Mouse (Mus musculus) embryonic facial prominence, embryonic 11.5 days (tissue): ENCODE measurements around the gene Hnrnpa3. TPM values are rescaled to one million over a fixed set of nuclear protein-coding genes. Genes with fewer than 3 reads are reported as not detected.
"Not testable (repeated sequence)": the region's sequence is repeated elsewhere in the genome, so short reads cannot be mapped to it uniquely, and the experiment has no call there.

Source experiments
- ATAC-seq: fragments of 200-750 bp; cut with Nextera tagmentation; replicated peaks from 2 replicates; pipeline ENCODE4 v1.8.0; 2017; ENCODE audit warnings: low read depth; ENCODE audit not compliant: insufficient number of reproducible peaks, low FRiP score, low TSS enrichment
- DNase-seq: peaks from one replicate; pipeline ENCODE4 v3.0.0-alpha.2; 2015; ENCODE audit warnings: low spot score
- H3K27ac ChIP-seq: fragments of 300-500 bp; sonication (generic); replicated peaks from 2 replicates; pipeline ENCODE4 v1.5.1; 2014; ENCODE audit warnings: mild to moderate bottlenecking, low read depth, low read length, control low read depth
- H3K27me3 ChIP-seq: fragments of 300-500 bp; sonication (generic); 2 replicates; pipeline ENCODE4 v1.6.1; 2014; ENCODE audit warnings: mild to moderate bottlenecking, low read length, moderate library complexity, mixed read lengths; ENCODE audit not compliant: control insufficient read depth, insufficient read depth
- H3K36me3 ChIP-seq: fragments of 300-500 bp; sonication (generic); replicated peaks from 2 replicates; pipeline ENCODE4 v1.6.1; 2014; ENCODE audit warnings: low read depth, mild to moderate bottlenecking, low read length, moderate library complexity, mixed read lengths; ENCODE audit not compliant: control insufficient read depth, insufficient read depth
- H3K4me1 ChIP-seq: fragments of 300-500 bp; sonication (generic); 2 replicates; pipeline ENCODE4 v1.6.1; 2014; ENCODE audit warnings: low read length, mixed read lengths; ENCODE audit not compliant: control insufficient read depth, insufficient read depth
- H3K4me2 ChIP-seq: fragments of 300-500 bp; sonication (generic); 2 replicates; pipeline ENCODE4 v1.6.1; 2014; ENCODE audit warnings: low read depth, mild to moderate bottlenecking, control low read depth, low read length, moderate library complexity
- H3K4me3 ChIP-seq: fragments of 300-500 bp; sonication (generic); 2 replicates; pipeline ENCODE4 v1.5.1; 2014; ENCODE audit warnings: low read depth, low read length, control low read depth
- H3K9ac ChIP-seq: fragments of 300-500 bp; sonication (generic); replicated peaks from 2 replicates; pipeline ENCODE4 v1.6.1; 2014; ENCODE audit warnings: mild to moderate bottlenecking, control low read depth, low read length
- H3K9me3 ChIP-seq: fragments of 300-500 bp; sonication (generic); replicated peaks from 2 replicates; pipeline ENCODE4 v1.6.1; 2016; ENCODE audit warnings: mild to moderate bottlenecking, low read length, inconsistent platforms, mixed read lengths; ENCODE audit not compliant: control insufficient read depth
- WGBS: fragments of 180-500 bp; shearing (Covaris S2); extraction: QIAGEN DNeasy Blood & Tissue Kit; methylation state at CpG from one replicate; pipeline ENCODE4 v1.1.7; 2014; 5-methylcytosine and 5-hydroxymethylcytosine counted together
- polyA plus RNA-seq: library from polyadenylated mRNA; unstranded; fragments of >200 nt; fragmentation: Nextera tagmentation; extraction: Ambion mirVana; gene quantifications from 2 replicates; pipeline ENCODE4 v1.2.1, GENCODE M21; 2014

The Hnrnpa3 gene
- polyA plus RNA-seq: 335 and 356 TPM in 2 replicates

DNA sequence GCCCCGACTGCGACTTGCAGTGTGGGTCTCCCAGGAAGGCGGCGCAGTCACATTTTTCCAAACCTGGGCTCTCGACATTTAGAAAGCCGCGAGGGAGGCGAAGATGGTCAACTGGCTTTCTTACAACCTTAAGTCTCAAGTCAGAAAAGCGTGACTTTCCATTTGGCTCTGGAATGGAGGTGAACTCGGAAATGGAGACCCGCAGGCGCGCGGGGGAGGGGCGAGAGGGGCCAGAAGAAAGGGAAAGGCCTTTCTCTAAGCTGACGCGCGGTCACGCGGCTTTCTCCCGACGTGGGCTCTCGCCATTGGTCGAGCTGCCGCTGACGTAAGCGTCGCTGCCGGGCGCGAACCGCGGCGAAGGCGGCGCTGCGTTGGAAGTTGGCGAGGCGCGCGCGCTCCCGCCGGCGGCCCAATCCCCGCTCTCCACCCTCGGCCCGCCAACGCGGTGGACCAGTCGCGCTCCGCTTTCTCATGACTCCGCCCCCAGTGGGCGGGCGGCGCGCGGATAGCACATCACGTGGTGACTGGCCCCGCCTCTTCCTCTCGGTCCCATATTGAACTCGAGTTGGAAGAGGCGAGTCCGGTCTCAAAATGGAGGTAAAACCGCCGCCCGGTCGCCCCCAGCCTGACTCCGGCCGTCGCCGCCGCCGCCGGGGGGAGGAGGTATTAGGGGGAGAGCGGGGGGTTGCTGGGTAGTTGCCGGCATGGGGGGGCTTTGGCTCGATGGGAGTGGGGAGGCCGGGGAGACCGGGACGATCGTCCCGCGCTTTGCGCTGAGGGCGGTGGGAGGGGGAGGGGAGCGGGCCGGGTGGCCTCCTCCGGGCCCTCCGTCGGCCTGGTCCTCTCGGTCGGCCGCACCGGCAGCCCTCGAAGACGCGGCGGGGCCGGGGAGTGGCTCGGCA lies at the start of gene Hnrnpa3:
Gene Hnrnpa3, plus strand, starts transcription at position 535 of the 902 bp plus-strand sequence.
- Histone ChIP-seq H3K36me3 (peaks cover 5% of the 10 kb centered on the region), H3K4me1 (peaks cover 2% of the 10 kb centered on the region), H3K9me3 (no peaks in the 10 kb centered on the region), H3K27me3 (no peaks in the 10 kb centered on the region), H3K4me2 (peak within 1 kb of the TSS; percentile 79), H3K4me3 (peak within 1 kb of the TSS; percentile 97), H3K9ac (peak within 1 kb of the TSS; percentile 100), H3K27ac (peak within 1 kb of the TSS; percentile 99)
- peak; percentile 99 for DNase-seq
- WGBS: under 1% methylated on average over 68 of the region's 102 CpGs
- peak; percentile 88 for ATAC-seq

DNA sequence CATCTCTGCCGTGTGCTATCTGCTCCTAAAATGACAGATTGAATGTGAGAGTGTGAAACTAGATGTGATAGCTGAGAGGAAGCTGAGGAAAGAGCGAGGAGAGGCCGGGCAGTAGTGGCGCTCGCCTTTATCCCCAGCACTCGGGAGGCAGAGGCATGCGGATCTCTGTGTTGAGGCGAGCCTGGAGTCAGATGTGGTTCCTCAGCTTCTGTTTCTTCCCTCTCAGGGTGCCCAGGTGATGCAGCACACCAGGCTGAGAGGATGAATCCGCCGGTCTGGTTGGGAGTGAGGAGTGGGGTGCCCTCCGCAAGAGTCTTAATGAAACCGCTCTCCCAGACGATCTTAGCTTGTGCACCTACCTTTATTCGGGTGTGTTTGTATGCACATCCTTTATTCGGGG lies 49.1 kb upstream of the Hnrnpa3 start:
- H3K9me3 ChIP-seq: no peaks in the 10 kb centered on the region
- no peak overlapping the region; the same call in 1 of the 2 replicates for H3K4me2 ChIP-seq
- ATAC-seq: no peak
- H3K27me3 ChIP-seq: no peaks in the 10 kb centered on the region
- no peak for DNase-seq
- H3K4me3 ChIP-seq: peak overlapping the region; percentile 17; the same call in 1 of the 2 replicates
- H3K36me3 ChIP-seq: no peaks in the 10 kb centered on the region
- H3K9ac ChIP-seq: peak overlapping the region; percentile 48
- no peak overlapping the region for H3K27ac ChIP-seq
- peaks cover 3% of the 10 kb centered on the region for H3K4me1 ChIP-seq
- 71% methylated on average over 15 of the region's 15 CpGs for WGBS

GRCm38 (mm10) chr2:75610602-75611001 lies 48.5 kb upstream of the Hnrnpa3 start:
- WGBS: 83% methylated on average over 7 of the region's 7 CpGs
- H3K27me3 ChIP-seq, H3K27ac ChIP-seq, H3K4me2 ChIP-seq, H3K4me3 ChIP-seq, ATAC-seq, H3K4me1 ChIP-seq, H3K36me3 ChIP-seq, DNase-seq, H3K9ac ChIP-seq, H3K9me3 ChIP-seq: not testable (repeated sequence)

- H3K4me3 ChIP-seq: no peak overlapping the region
- ATAC-seq (no peak), DNase-seq (no peak)
- no peaks in the 10 kb centered on the region for H3K9me3 ChIP-seq
- peaks cover 3% of the 10 kb centered on the region for H3K4me1 ChIP-seq
- no peak overlapping the region for H3K27ac ChIP-seq
- no peaks in the 10 kb centered on the region for H3K36me3 ChIP-seq
- H3K9ac ChIP-seq: no peak overlapping the region
- WGBS: 82% methylated on average over 15 of the region's 15 CpGs
- no peaks in the 10 kb centered on the region for H3K27me3 ChIP-seq
- no peak overlapping the region for H3K4me2 ChIP-seq
Observed at GRCm38 (mm10) chr2:75611041-75611805, 47.8 kb upstream of the Hnrnpa3 start.

- no peaks in the 10 kb centered on the region for H3K9me3 ChIP-seq
- no peak overlapping the region for H3K27ac ChIP-seq
- H3K4me3 ChIP-seq: no peak overlapping the region
- WGBS: 85% methylated on average over 2 of the region's 2 CpGs
- no peaks in the 10 kb centered on the region for H3K27me3 ChIP-seq
- no peak overlapping the region for H3K9ac ChIP-seq
- H3K4me1 ChIP-seq: peaks cover 3% of the 10 kb centered on the region
- DNase-seq: no peak
- no peak for ATAC-seq
- H3K4me2 ChIP-seq: no peak overlapping the region
- no peaks in the 10 kb centered on the region for H3K36me3 ChIP-seq
Observed at GRCm38 (mm10) chr2:75612006-75612405, 47.1 kb upstream of the Hnrnpa3 start.

DNA sequence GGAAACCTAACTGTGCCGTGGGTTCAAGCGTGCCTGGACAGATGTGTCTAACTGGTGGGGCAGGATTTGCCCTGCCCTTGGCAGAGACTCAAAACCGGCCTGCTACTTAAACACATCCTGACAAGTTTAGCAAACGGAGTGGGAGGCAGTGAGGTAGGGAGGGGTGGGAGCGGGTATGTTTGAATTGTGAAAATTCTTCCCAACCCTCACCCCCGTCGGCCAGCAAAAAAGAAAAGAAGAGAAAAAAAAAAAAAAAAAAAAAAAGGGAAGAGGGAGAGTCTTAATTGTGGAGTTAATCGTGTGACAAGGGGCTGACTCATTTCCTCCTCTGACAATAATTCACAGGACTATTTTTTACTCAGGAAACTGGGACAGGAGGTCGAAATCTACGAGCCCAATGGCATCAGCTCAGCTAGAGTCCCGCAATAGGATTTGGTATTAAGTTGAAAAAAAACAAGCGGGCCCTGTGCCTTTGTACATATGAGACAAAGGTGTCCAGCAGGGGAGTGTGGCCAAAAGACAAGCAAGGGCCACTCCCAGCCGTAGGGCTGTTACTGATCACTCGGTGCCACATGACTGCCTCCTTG lies 46.0 kb upstream of the Hnrnpa3 start:
- H3K27me3 ChIP-seq: no peaks in the 10 kb centered on the region
- H3K27ac ChIP-seq: no peak overlapping the region
- H3K9me3 ChIP-seq: no peaks in the 10 kb centered on the region
- no peaks in the 10 kb centered on the region for H3K36me3 ChIP-seq
- WGBS: 30% methylated on average over 14 of the region's 14 CpGs
- no peak overlapping the region for H3K4me2 ChIP-seq
- no peak overlapping the region for H3K4me3 ChIP-seq
- DNase-seq: no peak
- peaks cover 3% of the 10 kb centered on the region for H3K4me1 ChIP-seq
- H3K9ac ChIP-seq: no peak overlapping the region; the same call in 1 of the 2 replicates
- no peak for ATAC-seq

DNA sequence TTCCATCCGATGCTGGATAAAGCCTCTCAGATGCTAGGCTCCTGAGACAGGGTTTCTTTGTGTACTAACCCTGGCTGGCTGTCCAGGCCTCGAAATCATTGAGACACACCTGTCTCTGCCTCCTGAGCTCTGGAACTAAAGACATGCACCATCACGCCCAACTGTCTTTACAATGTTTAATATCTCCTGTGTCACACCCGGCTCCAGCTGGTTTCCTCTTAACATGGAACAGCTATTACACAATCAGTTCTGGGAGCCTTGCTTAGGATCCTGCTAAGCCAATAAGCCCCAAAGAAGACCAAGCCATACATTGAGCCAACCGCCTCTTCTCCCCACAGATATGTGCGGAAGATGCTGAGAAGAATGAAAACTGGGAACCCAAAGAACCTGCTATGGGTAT lies 44.5 kb upstream of the Hnrnpa3 start:
- no peak for ATAC-seq

More for the DNA sequence above, 44.5 kb upstream of the Hnrnpa3 start:
- Histone ChIP-seq H3K9ac (no peak overlapping the region), H3K27ac (no peak overlapping the region), H3K36me3 (no peaks in the 10 kb centered on the region), H3K4me3 (no peak overlapping the region), H3K9me3 (no peaks in the 10 kb centered on the region), H3K4me2 (no peak overlapping the region), H3K4me1 (peaks cover 3% of the 10 kb centered on the region), H3K27me3 (no peaks in the 10 kb centered on the region)
- 95% methylated on average over 6 of the region's 6 CpGs for WGBS
- DNase-seq: no peak
